Mouse (Mus musculus) layer of hippocampus, adult 2 months (tissue): ENCODE results near the gene Phpt1. TPM values are rescaled to one million over a fixed set of nuclear protein-coding genes. Genes with fewer than 3 reads are reported as not detected.
"Not testable (repeated sequence)": the region's sequence is repeated elsewhere in the genome, so short reads cannot be mapped to it uniquely, and the experiment has no call there.

Experiments
- DNase-seq, 2 experiments: peaks; one replicate each; pipeline ENCODE4 v3.0.0; 2022; ENCODE audit warnings: low spot score in 2 of 2
- H3K27ac ChIP-seq: fragments of 200-600 bp; 2 replicates; pipeline ENCODE4 v1.8.1; 2022
- H3K4me3 ChIP-seq: fragments of 200-600 bp; 2 replicates; pipeline ENCODE4 v1.8.1; 2022; ENCODE audit warnings: mild to moderate bottlenecking
- CTCF ChIP-seq: fragments of 200-600 bp; conservative IDR thresholded peaks from 2 replicates; pipeline ENCODE4 v1.8.1; 2022; ENCODE audit warnings: antibody characterized with exemption, mild to moderate bottlenecking, moderate library complexity
- total RNA-seq, 2 experiments: library from RNA; stranded (reverse); gene quantifications; 2 replicates each; pipeline ENCODE4 v1.2.3; 2021

Phpt1 gene
- total RNA-seq, 2 experiments from 2014 or later: 59.1 to 67.5 TPM

DNA sequence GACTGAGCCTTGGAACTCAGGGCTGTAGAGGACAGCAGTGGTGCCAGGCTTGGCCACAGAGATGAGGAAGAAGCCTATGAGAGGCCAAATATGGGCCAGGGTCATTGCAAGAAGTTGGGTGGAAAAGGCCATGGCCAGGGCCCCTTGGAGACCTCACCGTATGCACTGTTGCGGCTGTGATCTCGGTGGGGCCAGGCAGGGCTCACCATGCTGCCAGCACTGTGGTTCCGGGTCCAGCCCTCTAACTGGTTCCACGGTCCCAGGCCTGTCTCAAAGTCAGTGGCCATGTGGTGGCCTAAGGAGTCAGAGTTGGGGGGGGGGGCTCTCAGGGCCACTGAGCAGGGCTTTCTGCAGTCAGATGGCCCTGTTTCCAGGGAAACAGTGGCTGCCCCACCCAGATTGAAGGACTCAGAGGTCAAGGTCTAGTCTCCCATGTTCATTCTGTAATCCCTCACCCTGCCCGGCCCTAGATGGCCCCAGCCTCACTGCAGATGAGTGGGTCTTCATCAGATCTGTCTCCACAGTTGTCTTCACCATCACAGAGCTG, 6.5 kb downstream of the Phpt1 start:
- no peak for TF ChIP-seq CTCF
- no peak for DNase-seq

DNA sequence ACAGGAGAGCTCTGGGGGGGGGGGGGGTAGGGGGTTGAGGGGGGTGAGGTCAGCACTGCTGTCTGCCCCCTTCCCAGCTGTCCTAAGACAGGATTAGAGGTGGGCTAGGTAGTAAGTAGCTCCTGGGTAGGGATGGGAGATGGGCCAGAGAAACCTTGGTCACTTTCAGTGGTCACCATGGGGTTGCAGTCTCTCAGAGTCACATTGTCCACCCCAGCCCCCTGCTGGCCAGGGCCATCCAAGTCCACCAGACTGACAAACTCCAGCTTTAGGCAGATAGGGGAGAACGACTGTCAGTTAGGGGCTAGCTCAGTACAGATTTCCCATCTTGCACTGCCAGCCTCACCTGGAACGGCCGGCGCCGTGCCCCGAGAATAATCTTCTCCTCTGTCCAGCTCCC, 8.5 kb downstream of the Phpt1 start:
- Histone ChIP-seq H3K27ac (no peak overlapping the region), H3K4me3 (no peak overlapping the region)
- no peak for DNase-seq
- peak; percentile 44 for TF ChIP-seq CTCF

More for the DNA sequence above, 6.5 kb downstream of the Phpt1 start:
- no peak overlapping the region for H3K4me3 ChIP-seq
- H3K27ac ChIP-seq: no peak overlapping the region

DNA sequence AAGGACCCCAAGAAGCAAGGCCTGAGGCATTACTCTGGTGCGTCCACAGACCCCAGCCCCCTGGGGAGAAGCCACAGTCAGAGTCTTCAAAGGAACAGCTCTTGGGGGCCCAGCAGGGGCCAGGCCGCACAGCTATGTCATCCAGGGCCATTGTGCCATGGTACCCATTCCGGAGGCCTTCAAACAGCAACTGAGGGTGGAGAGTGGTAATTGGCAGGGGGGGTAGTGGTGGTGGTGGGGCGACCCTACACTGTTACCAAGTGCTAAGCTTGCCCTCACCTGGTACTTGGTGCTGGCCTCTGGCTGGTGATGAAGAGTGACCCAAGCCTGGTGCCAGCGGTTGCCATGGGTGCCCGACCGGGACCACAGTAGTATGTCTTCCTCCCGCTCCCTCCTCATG, 9.3 kb downstream of the Phpt1 start:
- TF ChIP-seq CTCF: no peak
- H3K27ac ChIP-seq: no peak overlapping the region
- no peak overlapping the region for H3K4me3 ChIP-seq
- DNase-seq: no peak

DNA sequence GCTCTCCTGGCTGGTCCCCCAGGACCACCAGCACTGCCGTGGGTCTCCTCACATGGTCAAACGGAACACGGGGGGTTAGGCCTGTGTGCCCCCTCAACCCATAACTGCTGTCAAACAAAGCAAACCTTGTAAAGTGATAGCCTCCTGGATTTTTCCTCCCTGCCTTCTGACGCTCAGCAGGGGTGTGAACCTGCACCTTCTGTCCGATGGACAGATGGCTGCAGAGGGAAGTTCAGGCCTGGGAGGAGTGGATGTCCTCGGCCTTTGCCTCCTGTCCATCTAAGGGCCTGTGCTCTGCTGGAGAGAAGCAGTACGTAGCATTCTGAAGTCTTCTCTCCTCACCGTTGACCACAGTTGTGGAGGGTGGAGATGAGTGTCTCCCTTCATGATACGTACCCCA, 13.1 kb downstream of the Phpt1 start:
- Histone ChIP-seq H3K27ac (no peak overlapping the region), H3K4me3 (no peak overlapping the region)
- no peak for TF ChIP-seq CTCF
- DNase-seq: no peak

DNA sequence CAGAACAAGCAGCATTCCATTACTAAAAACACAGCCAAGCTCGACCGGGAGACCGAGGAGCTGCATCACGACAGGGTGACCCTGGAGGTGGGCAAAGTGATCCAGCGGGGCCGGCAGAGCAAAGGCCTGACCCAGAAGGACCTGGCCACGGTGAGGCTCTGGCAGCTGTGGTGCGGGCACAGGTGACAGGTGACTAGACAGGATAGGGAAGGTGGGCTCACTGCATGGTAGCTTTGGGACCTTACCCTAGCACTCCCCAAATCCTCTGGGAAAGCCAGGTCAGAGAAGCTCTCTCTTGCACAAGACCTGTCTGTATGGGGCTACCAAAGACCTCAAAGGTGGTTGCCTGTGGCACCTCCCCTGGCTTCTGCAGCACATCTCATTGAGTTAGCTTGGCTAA, 14.5 kb downstream of the Phpt1 start:
- TF ChIP-seq CTCF: no peak
- Histone ChIP-seq H3K27ac (no peak overlapping the region), H3K4me3 (no peak overlapping the region)
- no peak for DNase-seq

DNA sequence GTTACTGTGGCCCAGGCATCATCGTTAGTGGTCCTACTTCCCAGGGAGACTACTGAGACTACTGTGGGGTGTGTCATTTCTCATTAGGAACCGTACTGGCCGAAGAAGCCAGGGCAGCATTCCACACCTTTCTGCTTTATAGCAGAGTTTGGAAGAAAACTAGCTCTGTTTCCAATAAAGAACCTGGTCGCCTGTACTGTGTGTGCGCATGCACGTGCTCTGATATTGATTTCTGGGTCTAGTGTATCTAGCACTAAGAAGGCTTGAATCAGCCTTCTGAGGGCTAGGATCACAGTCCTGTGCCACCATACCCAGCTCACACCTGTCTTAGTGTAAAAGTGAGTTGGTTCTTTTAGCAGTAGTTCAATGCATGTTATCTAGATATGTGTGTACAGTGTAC, 16.2 kb downstream of the Phpt1 start:
- DNase-seq: no peak

DNA sequence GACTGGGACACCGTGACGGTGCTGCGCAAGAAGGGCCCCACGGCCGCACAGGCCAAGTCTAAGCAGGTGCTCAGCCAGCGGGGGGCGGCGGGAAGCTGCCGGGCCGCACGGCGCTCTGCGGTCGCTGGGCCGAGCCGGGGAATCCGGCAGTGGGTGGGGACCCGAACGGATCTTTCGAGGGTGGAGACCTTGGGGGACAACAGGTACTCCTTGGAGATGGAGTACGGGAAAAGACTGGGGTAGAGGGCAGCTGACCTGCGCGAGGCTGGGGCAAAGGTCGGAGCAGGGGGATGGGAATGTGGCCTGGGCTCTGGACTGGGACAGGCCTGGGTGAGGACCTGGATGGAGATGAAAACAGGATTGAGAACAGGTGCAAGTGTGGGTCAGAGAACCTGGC, 17.1 kb downstream of the Phpt1 start:
- Histone ChIP-seq H3K27ac (peak overlapping the region; percentile 96), H3K4me3 (peak overlapping the region; percentile 83)
- DNase-seq: no peak
- TF ChIP-seq CTCF: no peak

More for the DNA sequence above, 16.2 kb downstream of the Phpt1 start:
- TF ChIP-seq CTCF: no peak
- Histone ChIP-seq H3K27ac (peak overlapping the region; percentile 96; the same call in 1 of the 2 replicates), H3K4me3 (peak overlapping the region; percentile 83)

DNA sequence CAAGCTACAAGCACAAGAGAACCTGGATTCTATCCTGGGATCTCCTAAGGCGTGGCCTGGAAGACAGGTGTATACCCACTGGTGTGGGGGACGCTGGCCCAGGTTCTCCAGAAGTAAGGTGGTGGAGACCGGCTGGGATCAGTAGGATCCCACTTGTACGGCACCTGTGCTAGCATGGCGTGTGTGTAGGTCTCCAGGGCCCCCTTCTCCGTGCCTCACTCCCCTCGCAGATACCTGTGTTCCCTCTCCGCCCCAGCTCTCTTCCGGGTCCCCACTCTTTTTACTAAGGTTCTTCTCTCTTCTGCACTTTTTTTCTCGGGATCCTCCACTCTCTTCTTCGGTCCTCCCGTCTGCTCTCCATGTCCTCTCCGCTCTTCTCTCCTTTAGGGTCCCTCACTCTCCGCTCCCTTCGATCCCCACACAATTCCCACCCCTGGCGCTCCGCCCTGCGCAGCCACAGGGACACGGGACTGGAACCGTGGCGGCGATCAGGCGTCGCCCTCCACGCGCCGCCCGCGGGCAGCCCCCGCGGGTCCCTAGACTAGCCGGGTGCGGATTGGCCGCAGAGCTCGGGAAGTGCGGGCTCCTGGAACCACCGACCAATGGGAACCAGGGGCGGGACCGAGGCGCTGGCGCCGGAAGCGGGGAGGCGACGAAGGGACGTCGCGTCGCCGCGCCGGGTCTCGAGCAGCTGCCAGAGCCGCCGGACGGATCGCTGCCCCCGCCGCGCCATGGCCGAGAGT, 17.6 kb downstream of the Phpt1 start, which contains the start of gene Edf1:
Gene Edf1, plus strand, starts transcription at position 627 of the 743 bp plus-strand sequence.
- peak within 1 kb of the TSS; percentile 83 for H3K4me3 ChIP-seq
- H3K27ac ChIP-seq: peak within 1 kb of the TSS; percentile 96
- 0 out of 2 replicates have a peak, but pooled peaks have one; percentile 2 for TF ChIP-seq CTCF
- DNase-seq: peak; percentile 93 to 96

DNA sequence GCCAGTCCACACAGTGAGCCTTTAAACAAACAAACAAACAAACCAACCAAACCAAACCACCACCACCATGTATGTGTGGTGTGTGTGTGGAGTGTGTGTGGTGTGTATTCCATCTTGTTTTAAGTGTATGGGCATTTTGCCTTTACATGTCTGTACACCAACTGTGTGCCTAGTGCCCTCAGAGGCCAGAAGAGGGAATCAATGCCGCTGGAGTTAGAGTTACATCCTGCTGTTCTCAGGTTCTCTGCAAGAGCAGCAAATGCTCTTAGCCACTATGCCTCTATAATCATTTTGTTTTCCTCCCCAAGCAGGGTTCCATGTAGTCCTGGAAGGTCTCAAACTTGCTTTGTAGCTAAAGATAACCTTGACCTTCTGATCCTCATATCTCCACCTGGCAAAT, 18.7 kb downstream of the Phpt1 start:
- no peak for DNase-seq

DNA sequence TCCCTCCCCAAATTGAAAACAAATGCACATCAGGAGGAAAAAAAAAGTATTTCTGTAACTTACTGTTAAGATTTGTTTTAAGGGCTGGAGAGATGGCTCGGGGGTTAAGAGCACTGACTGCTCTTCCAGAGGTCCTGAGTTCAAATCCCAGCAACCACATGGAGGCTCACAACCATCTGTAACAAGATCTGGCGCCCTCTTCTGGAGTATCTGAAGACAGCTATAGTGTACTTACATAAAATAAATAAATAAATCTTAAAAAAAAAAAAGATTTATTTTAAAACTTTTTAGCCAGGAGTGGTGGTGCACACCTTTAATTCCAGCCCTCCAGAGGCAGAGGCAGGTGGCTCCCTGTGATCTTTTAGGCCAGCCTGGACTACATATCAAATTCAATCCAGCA, 19.5 kb downstream of the Phpt1 start:
- not testable (repeated sequence) for DNase-seq, H3K4me3 ChIP-seq, H3K27ac ChIP-seq
- TF ChIP-seq CTCF: peak; percentile 68

More for the DNA sequence above, 18.7 kb downstream of the Phpt1 start:
- no peak for TF ChIP-seq CTCF
- Histone ChIP-seq H3K4me3 (no peak overlapping the region), H3K27ac (no peak overlapping the region)

DNA sequence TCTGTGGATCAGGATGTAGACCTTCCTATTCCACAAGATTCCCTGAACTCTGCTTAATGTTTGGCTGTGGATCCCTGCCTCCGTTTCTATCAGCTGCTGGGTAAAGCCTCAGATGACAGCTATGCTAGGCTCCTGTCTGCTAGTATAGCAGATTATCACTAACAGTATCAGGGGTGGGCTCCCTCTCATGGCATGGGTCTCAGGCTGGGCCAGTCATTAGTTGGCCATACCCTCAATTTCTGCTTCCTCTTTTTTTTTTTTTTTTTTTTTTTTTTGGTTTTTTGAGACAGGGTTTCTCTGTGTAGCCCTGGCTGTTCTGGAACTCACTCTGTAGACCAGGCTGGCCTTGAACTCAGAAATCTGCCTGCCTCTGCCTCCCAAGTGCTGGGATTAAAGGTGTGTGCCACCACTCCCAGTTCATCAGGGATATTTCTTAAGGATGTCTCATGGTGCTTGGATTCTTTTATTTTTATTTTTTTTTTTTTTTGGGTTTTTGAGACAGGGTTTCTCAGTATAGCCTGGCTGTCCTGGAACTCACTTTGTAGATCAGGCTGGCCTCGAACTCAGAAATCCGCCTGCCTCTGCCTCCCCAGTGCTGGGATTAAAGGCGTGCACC, 21.7 kb downstream of the Phpt1 start:
- not testable (repeated sequence) for H3K4me3 ChIP-seq, DNase-seq, H3K27ac ChIP-seq

DNA sequence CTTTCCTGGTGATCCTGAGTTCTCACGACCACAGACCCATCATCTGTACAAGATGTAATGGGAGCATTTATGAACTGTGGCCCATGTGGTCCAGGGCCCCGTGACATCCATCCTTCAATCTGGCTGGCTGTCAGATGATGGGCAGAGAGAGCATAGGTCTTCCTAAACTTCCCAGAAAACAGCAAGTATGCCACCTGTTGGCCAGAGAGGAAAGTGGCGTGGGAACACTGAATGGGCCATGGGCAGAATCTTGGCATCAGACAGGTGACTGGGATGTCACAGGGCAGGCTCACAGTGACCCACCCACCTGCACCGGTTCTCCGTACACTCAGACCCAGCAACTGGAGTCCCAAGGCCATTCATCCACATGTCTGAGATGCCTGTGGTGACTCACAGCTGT, 23.8 kb downstream of the Phpt1 start:
- peak; percentile 84 for TF ChIP-seq CTCF
- Histone ChIP-seq H3K4me3 (no peak overlapping the region), H3K27ac (no peak overlapping the region)
- DNase-seq: peak in 1 of 2 experiments; percentile 47
